Mouse (Mus musculus): Measurements from ENCODE around the gene Mmachc. TPM values are rescaled to one million over a fixed set of nuclear protein-coding genes. Genes with fewer than 3 reads are reported as not detected.

Gene Mmachc
- total RNA-seq, 2 experiments from 2014 or later = 5.2 to 10.9 TPM

DNA sequence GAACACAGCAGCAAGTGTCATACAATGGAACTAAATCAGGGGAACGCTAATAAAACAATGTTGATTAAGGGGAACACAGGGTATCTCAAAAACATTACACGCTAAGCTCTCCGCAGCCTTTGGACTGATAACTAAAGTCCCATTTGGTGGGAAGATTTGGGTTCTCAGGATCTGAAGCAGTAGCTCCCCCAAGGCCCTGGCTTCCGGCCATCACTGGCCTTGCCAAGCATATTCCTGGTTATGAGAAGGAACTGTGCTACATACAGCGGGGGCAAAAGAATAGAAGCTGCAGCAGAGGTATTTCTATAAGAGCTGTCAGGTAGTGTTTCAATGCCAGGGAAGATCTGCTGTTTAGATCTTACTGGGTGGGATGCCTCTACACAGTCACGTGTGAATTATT, 55.0 kb downstream of the Mmachc start:
- ATAC-seq (ENCODE audit: poor library complexity, severe bottlenecking) = no peak

Other genes with a start within 250 kb of the Mmachc start
- 22.1 and 28.7 TPM in 2 replicates for gene Mast2, start 244.2 kb downstream of the Mmachc start, total RNA-seq (2015)
- 10.5 and 11.7 TPM in 2 replicates for gene Mast2, start 244.2 kb downstream of the Mmachc start, total RNA-seq (2017)
- gene Ipp, start 200.9 kb downstream of the Mmachc start, total RNA-seq (2015) = 5.8 and 7.5 TPM in 2 replicates
- gene Ipp, start 200.9 kb downstream of the Mmachc start, total RNA-seq (2017) = 10.2 and 10.8 TPM in 2 replicates
- gene Tmem69, start 152.5 kb downstream of the Mmachc start, total RNA-seq (2015) = 17.5 and 20.8 TPM in 2 replicates
- 5.5 and 10.2 TPM in 2 replicates for gene Tmem69, start 152.5 kb downstream of the Mmachc start, total RNA-seq (2017)
- 78.7 and 84.3 TPM in 2 replicates for gene Gpbp1l1, start 150.7 kb downstream of the Mmachc start, total RNA-seq (2015)
- gene Gpbp1l1, start 150.7 kb downstream of the Mmachc start, total RNA-seq (2017) = 139 and 162 TPM in 2 replicates
- gene Ccdc17, start 111.8 kb downstream of the Mmachc start, total RNA-seq (2015) = 2.7 and 3.3 TPM in 2 replicates
- gene Ccdc17, start 111.8 kb downstream of the Mmachc start, total RNA-seq (2017) = 2.6 and 4.3 TPM in 2 replicates
- 95.7 and 101 TPM in 2 replicates for gene Nasp, start 80.5 kb downstream of the Mmachc start, total RNA-seq (2015)
- 225 and 236 TPM in 2 replicates for gene Nasp, start 80.5 kb downstream of the Mmachc start, total RNA-seq (2017)
- 465 and 471 TPM in 2 replicates for gene Akr1a1, start 56.7 kb downstream of the Mmachc start, total RNA-seq (2015)
- gene Akr1a1, start 56.7 kb downstream of the Mmachc start, total RNA-seq (2017) = 733 and 897 TPM in 2 replicates
- gene Prdx1, start 22.9 kb downstream of the Mmachc start, total RNA-seq (2015) = 556 and 644 TPM in 2 replicates
- 344 and 395 TPM in 2 replicates for gene Prdx1, start 22.9 kb downstream of the Mmachc start, total RNA-seq (2017)
- gene Ccdc163, start 103 bp upstream of the Mmachc start, total RNA-seq (2015) = 34.7 and 36.2 TPM in 2 replicates
- 19.2 and 23.4 TPM in 2 replicates for gene Ccdc163, start 103 bp upstream of the Mmachc start, total RNA-seq (2017)
- 29.1 and 38.5 TPM in 2 replicates for gene Tesk2, start 12.5 kb upstream of the Mmachc start, total RNA-seq (2015)
- 22.8 and 24.3 TPM in 2 replicates for gene Tesk2, start 12.5 kb upstream of the Mmachc start, total RNA-seq (2017)
- 17.7 and 18.2 TPM in 2 replicates for gene Toe1, start 99.2 kb upstream of the Mmachc start, total RNA-seq (2015)
- 31.9 and 41.1 TPM in 2 replicates for gene Toe1, start 99.2 kb upstream of the Mmachc start, total RNA-seq (2017)
- gene Mutyh, start 99.3 kb upstream of the Mmachc start, total RNA-seq (2015) = 5.3 and 10.8 TPM in 2 replicates
- gene Mutyh, start 99.3 kb upstream of the Mmachc start, total RNA-seq (2017) = 2.7 and 5.5 TPM in 2 replicates
- not detected in 2 replicates for gene Hpdl, start 113.3 kb upstream of the Mmachc start, total RNA-seq (2015)
- gene Hpdl, start 113.3 kb upstream of the Mmachc start, total RNA-seq (2017) = not detected in 2 replicates
- 0.02 and 0.16 TPM in 2 replicates for gene Zswim5, start 169.0 kb upstream of the Mmachc start, total RNA-seq (2015)
- gene Zswim5, start 169.0 kb upstream of the Mmachc start, total RNA-seq (2017) = not detected in 2 replicates

Measured in megakaryocyte, adult 5-6 weeks (primary cell).